Mouse (Mus musculus): ENCODE measurements around the gene Cct8l1. TPM values are rescaled to one million over a fixed set of nuclear protein-coding genes. Genes with fewer than 3 reads are reported as not detected.

Cct8l1 gene
- total RNA-seq, 4 experiments from 2014 or later: 0.12 TPM; not detected in 3

Other genes starting within 250 kb of the Cct8l1 start
- 10 to 100 TPM; 40.1 to 47.0 (median 44.4) TPM for gene Kmt2c, start 17.3 kb upstream of the Cct8l1 start, total RNA-seq (2022)
- 1 to 10 TPM; 4.8 to 6.3 (median 5.8) TPM for gene Xrcc2, start 189.8 kb downstream of the Cct8l1 start, total RNA-seq (2022)
- 10 to 100 TPM; 41.0 to 62.7 (median 51.3) TPM for gene Actr3b, start 243.9 kb downstream of the Cct8l1 start, total RNA-seq (2022)